Mouse (Mus musculus): ENCODE data around the gene Nr5a2. TPM values are rescaled to one million over a fixed set of nuclear protein-coding genes. Genes with fewer than 3 reads are reported as not detected.
"Not testable (repeated sequence)": the region's sequence is repeated elsewhere in the genome, so short reads cannot be mapped to it uniquely, and the experiment has no call there.

Nr5a2 gene
- polyA plus RNA-seq, 1 experiment from 2014 or later = 0.21 TPM

DNA sequence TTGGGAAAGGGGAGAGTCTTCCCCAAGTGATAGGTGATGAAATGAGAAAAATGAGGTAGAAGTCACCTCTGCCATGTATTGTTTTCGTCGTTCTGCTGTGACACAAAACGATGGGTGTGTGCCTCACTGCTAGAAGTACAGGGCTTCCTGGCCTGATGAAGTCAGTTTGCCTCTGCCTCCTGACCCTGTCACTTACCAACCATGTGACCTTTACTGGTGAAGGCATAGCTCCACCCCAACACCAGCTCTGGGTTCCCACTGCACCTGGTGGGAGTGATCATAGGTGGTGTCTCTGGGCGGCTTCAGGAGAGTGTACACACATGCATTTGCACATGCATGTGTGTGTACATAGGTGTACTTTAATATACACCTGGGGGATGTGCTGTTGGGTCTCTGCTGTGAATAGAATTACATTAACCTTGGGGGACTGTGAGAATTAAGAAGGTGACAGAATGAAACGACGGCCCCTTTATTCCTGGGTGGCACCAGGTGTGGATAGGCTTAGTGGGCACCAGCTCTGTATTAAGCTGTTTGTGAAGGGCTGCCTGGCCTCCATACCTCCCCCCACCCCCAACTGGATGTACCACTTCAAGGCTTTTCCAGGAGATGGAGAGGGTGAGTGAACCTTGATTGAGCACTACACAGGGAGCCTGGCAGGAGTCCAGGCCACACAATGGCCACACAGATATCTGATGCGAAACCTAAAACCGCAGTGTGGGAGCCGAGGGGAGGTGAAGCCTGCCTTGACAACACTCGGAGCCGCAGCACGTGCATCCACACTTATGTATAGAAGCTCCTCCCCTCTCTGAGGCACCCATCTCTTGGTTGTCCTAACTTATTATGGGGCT is 127.7 kb downstream of the Nr5a2 start:
- DNase-seq (ENCODE audit: low read depth, low spot score) = no peak
- no peak for ATAC-seq
- TF ChIP-seq CTCF (IDR thresholded peaks at IDR 0.05) = no peak
- ChIA-PET CTCF (no interaction called here), POLR2A (no interaction called here)
- in situ Hi-C loops (cut with MboI; ENCODE audit: low pct_unique_long_range_greater_than_20kb) = no loop called here
- H3K27me3 ChIP-seq = no peaks in the 10 kb centered on the region

GRCm38 (mm10) chr1:136830992-136831391 is 129.3 kb downstream of the Nr5a2 start:
- H3K27me3 ChIP-seq = no peaks in the 10 kb centered on the region
- ChIA-PET CTCF (no interaction called here), POLR2A (interaction anchor here (0.6 kb wide), 1 partner anchor 986 kb away, joined by 3 read pairs; no protein-coding TSS in a partner anchor)
- ATAC-seq (no peak), DNase-seq (ENCODE audit: low read depth, low spot score) (no peak)
- TF ChIP-seq CTCF (IDR thresholded peaks at IDR 0.05) = no peak
- in situ Hi-C loops (cut with MboI; ENCODE audit: low pct_unique_long_range_greater_than_20kb) = no loop called here

DNA sequence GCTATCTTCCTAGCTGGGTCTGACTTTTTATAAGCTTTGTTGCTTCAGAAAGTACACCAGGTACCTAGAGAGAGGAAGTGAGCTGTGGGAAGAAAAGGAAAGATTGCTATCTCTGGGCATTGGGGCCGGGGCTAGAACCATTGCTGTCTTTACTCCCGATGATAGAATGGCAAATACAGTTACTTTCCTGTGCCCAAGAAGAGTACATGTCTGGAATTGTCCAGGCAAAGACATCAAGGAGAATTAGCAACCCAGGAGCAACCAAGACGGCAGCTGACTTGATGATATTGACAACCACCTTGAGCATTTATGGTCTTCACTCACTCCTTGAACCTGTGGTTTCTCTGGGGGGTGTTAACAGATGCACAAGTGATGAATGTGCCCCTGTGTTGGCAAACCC is 130.3 kb downstream of the Nr5a2 start:
- TF ChIP-seq CTCF (IDR thresholded peaks at IDR 0.05) = no peak
- CTCF ChIA-PET = no interaction called here

GRCm38 (mm10) chr1:136823897-136824296 is 136.4 kb downstream of the Nr5a2 start:
- CTCF ChIA-PET = no interaction called here

More for the DNA sequence above, 130.3 kb downstream of the Nr5a2 start:
- ATAC-seq (no peak), DNase-seq (ENCODE audit: low read depth, low spot score) (no peak)
- in situ Hi-C loops (cut with MboI; ENCODE audit: low pct_unique_long_range_greater_than_20kb) = no loop called here
- no peaks in the 10 kb centered on the region for H3K27me3 ChIP-seq
- POLR2A ChIA-PET = no interaction called here

DNA sequence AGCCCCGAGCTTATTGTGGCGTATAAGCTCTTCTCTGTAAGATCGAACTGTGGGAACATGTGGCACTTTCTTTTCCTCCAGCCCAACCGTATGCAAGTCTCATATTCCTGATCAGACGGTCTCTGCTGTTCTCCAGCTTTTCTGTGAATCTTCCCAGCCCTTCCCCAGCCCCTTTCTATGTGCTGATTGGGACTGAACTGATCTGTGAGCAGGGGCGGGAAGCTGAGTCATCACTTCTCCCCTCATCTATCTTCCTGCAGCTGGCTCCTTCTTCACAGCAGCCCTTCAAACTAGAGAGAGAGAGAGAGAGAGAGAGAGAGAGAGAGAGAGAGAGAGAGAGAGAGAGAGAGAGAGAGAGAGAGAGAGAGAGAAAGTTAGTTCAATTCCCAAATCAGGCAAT is 159.6 kb downstream of the Nr5a2 start:
- ATAC-seq = no peak
- no peak for DNase-seq (ENCODE audit: low read depth, low spot score)
- no peaks in the 10 kb centered on the region for H3K27me3 ChIP-seq
- in situ Hi-C loops (cut with MboI; ENCODE audit: low pct_unique_long_range_greater_than_20kb) = no loop called here
- no peak for TF ChIP-seq CTCF (IDR thresholded peaks at IDR 0.05)
- CTCF ChIA-PET = no interaction called here
- POLR2A ChIA-PET = no interaction called here

More at GRCm38 (mm10) chr1:136823897-136824296, 136.4 kb downstream of the Nr5a2 start:
- DNase-seq (ENCODE audit: low read depth, low spot score) (no peak), ATAC-seq (no peak)
- in situ Hi-C loops (cut with MboI; ENCODE audit: low pct_unique_long_range_greater_than_20kb) = no loop called here
- no peak for TF ChIP-seq CTCF (IDR thresholded peaks at IDR 0.05)
- H3K27me3 ChIP-seq = no peaks in the 10 kb centered on the region
- POLR2A ChIA-PET = no interaction called here

DNA sequence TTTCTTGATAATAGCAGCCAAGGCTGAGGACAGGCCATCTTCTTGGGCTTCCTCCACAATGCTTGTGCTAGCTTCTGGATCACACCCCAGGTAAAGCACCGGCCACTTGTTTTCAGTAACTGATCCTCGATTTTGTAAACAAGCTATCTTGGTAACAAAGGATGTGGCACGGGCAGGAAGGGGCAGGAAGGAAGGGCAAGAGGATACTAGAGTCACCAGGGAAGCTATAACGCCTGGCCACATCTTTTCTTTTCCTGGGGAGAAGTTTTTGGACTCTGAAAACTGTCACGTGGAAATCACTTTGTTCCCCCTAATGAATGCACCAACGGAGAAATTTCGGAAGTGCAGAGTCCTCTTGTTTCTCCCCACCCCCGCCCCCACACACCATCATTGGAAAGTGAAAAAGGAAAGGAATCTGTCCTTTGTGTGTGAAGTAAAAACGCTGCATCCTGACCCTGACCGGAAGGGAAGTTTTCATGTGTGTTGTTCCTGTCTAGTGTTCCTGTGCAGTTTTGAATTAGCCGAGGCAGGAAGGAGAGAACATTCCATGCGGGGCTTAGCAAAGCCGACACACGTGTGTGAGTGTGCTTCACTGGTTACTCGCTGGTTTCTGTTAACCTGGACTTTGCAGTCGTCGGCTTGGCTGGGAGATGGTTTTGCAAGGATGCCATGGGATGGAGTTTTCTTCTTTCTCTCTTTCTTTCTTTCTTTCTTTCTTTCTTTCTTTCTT is 163.7 kb downstream of the Nr5a2 start:
- ChIA-PET POLR2A (no interaction called here), CTCF (interaction anchor here (1.5 kb wide), 1 partner anchor 15 kb away, joined by 3 read pairs; no protein-coding TSS in a partner anchor)
- DNase-seq (ENCODE audit: low read depth, low spot score) (no peak), ATAC-seq (no peak)
- in situ Hi-C loops (cut with MboI; ENCODE audit: low pct_unique_long_range_greater_than_20kb) = no loop called here
- no peaks in the 10 kb centered on the region for H3K27me3 ChIP-seq
- no peak for TF ChIP-seq CTCF (IDR thresholded peaks at IDR 0.05)

DNA sequence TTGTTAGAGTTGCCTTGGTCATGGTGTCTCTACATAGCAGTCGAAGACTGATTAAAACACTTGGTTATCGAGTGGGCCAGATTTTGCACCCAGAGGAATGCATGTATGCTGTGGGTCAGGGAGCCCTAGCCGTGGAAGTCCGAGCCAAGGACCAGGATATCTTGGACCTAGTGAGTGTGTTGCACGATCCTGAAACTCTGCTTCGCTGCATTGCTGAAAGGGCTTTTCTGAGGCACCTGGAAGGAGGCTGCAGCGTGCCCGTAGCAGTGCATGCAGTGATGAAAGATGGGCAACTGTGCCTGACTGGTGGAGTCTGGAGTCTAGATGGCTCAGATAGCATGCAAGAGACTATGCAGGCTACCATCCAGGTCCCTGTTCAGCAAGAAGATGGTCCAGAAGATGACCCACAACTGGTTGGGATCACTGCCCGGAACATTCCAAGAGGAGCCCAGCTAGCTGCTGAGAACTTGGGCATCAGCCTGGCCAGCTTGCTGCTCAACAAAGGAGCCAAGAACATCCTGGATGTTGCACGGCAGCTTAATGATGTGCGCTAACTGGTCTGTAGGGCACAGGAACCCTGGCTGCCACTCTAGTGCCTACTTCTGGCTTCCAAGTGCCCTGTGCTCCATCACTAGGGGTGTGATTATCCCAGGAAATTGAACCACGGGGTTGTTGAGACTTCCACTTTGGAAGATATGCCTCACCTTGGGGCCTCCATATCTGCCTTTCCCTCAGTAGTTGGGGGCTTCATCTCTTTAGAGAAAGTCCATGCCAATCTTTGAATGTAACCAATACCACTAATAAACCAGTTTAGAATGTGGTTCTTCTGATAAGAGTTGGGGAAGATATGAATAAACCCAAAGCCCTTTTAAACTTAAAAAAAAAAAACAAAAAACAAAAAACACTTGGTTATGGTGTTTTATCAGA is 167.0 kb downstream of the Nr5a2 start:
- DNase-seq (ENCODE audit: low read depth, low spot score); ATAC-seq; H3K27me3 ChIP-seq; in situ Hi-C loops (cut with MboI; ENCODE audit: low pct_unique_long_range_greater_than_20kb); CTCF ChIA-PET: not testable (repeated sequence)
- POLR2A ChIA-PET = interaction anchor here (0.7 kb wide), 1 partner anchor 181 kb away, joined by 3 read pairs; no protein-coding TSS in a partner anchor

All from Patski (cell line).